Mouse (Mus musculus): Measurements from ENCODE around the gene Gm49510. TPM values are rescaled to one million over a fixed set of nuclear protein-coding genes. Genes with fewer than 3 reads are reported as not detected.

Gene Gm49510
- total RNA-seq, 2 experiments from 2014 or later: not detected

- intact Hi-C loops (cut with DNase I; ENCODE audit: low total_unique reads): no loop called here
- peak; percentile 65 for DNase-seq
These were observed 32.1 kb downstream of the Gm49510 start for GRCm38 (mm10) chr15:78931577-78931976.

GRCm38 (mm10) chr15:78934784-78935320, 35.4 kb downstream of the Gm49510 start, which contains the start of gene Nol12:
Gene Nol12 (plus strand): TSS chr15:78934933.
- DNase-seq: peak; percentile 75
- intact Hi-C loops (cut with DNase I; ENCODE audit: low total_unique reads): no loop called here

GRCm38 (mm10) chr15:78936403-78936802, 36.9 kb downstream of the Gm49510 start:
- no peak for DNase-seq
- intact Hi-C loops (cut with DNase I; ENCODE audit: low total_unique reads): no loop called here

DNA sequence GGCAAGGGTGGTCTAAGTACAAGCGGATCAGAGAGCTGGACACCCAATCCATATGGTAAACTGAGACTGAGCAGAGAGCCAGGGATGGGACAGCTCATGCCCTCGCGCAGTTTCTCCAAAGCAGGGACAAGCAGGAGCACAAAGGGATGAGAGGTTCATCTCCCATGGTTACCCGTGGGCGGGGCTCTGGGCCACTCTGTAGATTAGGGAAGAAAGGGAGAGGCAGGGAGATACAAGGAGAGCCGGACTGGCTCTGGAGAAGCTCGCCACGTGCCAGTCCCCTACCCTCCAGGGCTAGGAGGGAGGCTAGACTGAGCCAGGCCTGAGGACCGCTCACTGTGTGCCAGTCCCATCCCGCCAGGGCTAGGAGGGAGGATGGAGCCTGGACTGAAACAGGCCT, 37.8 kb downstream of the Gm49510 start:
- intact Hi-C loops (cut with DNase I; ENCODE audit: low total_unique reads): no loop called here
- DNase-seq: no peak

DNA sequence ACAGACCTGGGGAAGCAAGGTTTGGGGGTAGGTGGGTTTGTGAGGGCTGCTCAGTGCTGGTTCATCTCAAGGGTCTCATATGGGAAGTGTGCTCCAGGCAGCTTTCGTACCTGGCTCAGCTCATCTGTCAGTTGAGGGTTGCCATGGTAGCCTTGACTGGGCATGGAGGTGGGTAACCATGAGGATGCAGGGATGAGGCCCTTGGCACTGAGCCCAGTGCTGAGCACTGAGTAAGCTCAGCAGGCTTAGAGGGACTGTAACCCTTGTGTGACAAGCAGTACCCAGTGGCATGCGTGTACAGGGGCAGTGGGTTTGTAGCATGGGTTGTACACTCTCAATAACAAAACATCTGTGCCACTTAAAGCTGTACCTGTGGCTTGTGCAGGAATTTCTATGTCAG, 38.5 kb downstream of the Gm49510 start:
- intact Hi-C loops (cut with DNase I; ENCODE audit: low total_unique reads): no loop called here
- DNase-seq: no peak

- DNase-seq: no peak
- intact Hi-C loops (cut with DNase I; ENCODE audit: low total_unique reads): no loop called here
These were observed 40.9 kb downstream of the Gm49510 start for GRCm38 (mm10) chr15:78940325-78940724.

DNA sequence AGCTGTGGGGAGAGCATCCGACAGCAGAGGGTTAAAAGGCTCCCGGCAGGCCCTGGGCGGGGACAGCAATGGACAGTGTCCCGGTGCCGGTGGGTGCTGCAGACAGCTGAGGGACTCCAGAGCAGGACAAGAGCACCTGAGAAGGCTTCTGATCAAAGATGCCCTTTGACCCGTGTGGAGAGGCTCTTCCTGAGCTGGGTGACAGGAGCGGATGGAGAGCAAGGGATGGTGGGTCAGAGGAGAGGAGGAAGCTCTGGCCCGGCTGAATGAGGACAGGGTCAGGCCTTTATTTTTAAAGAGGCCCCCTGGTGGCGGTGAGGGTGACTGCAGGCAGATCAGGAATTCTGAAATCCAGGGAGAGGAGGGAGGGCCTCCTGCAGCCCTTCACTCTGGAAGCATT, 43.2 kb downstream of the Gm49510 start:
- intact Hi-C loops (cut with DNase I; ENCODE audit: low total_unique reads): no loop called here

DNA sequence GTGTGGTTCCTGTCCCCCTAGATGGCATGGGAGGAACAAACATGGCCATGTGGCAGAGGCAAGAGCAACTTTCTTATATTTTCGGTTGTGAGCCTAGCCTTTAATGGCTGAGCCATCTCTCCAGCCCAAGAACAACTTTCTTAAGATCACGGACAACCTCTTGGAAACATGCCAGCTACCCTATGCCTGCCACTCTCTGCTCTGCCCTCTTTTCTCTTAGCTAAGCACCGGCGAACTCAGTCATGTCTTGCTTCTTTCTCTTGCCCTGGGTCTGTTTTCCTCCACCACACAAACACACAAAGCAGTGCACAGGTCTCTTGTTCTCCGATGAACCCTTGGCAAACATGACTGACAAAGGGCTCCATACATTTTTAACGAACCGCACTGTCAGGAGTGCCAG, 46.8 kb downstream of the Gm49510 start:
- intact Hi-C loops (cut with DNase I; ENCODE audit: low total_unique reads): no loop called here
- DNase-seq: no peak

More for the DNA sequence above, 43.2 kb downstream of the Gm49510 start:
- peak; percentile 81 for DNase-seq

- DNase-seq: peak; percentile 90
- intact Hi-C loops (cut with DNase I; ENCODE audit: low total_unique reads): no loop called here
These were observed 48.2 kb downstream of the Gm49510 start, which contains the start of gene Triobp for GRCm38 (mm10) chr15:78947657-78948056. Gene Triobp (plus strand): TSS chr15:78947724.

GRCm38 (mm10) chr15:78948152-78948725, 48.8 kb downstream of the Gm49510 start:
- intact Hi-C loops (cut with DNase I; ENCODE audit: low total_unique reads): no loop called here
- no peak for DNase-seq

DNA sequence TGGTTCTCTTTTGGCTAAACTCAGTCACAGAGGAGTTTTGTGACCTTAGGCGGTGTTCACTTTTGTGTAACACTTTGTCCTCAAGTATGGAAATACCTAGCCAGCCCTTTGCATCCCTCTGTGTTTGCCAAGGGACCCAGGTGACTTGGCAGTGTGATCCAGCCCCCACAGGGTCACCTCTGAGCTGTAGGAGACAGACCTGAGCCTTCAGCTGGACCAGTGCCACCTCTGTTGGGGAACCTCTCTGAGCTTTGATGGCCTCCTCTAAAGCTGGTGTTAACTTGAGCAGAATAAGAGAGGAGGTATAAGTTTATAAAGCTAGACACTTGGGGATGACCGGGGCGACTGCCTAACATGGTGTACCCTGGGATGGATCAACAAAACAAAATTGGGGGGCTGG, 49.4 kb downstream of the Gm49510 start:
- no peak for DNase-seq
- intact Hi-C loops (cut with DNase I; ENCODE audit: low total_unique reads): no loop called here

- no peak for DNase-seq
- intact Hi-C loops (cut with DNase I; ENCODE audit: low total_unique reads): no loop called here
These were observed 56.2 kb downstream of the Gm49510 start for GRCm38 (mm10) chr15:78955663-78956062.

- DNase-seq: no peak
- intact Hi-C loops (cut with DNase I; ENCODE audit: low total_unique reads): no loop called here
These were observed 56.9 kb downstream of the Gm49510 start for GRCm38 (mm10) chr15:78956351-78956750.

DNA sequence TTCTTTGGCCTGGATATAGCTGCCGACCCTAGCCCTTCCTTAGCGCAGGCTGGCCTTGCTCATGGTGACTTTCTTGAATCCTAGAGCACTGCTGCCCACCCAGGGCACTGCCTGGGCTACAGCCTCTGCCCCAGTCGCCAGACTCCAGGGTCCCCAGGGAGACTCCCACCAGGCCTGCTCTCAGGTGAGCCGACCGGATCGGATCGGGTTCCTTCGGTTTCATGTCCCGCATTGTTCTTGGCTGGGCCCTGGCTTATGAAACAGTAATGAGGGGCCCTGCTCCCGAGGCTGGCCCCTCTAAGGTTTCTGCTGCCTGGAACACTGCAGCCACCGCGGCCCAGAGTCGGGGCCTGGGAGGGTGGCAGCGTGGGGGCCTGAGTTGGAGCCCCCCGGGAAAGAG, 57.6 kb downstream of the Gm49510 start:
- intact Hi-C loops (cut with DNase I; ENCODE audit: low total_unique reads): no loop called here
- no peak for DNase-seq

DNA sequence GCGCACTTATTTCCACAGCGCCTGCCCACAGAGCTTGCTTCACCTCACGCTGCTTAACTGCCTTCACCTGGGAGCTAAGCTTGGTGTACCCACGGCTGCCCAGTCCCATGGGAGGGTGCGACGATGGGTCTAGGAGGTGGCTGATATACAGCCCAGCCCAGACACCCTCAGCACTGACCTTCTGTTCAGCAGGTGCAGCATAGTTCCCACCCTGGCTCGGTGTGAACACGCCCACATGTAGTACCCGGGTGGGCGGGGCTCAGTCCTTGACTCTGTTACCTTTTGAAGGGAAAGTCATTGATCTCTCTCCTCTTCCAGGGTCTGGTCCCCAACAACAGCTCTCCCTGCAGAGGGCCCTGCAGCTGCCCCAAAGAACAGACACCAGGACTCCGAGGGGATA, 60.1 kb downstream of the Gm49510 start:
- no peak for DNase-seq
- intact Hi-C loops (cut with DNase I; ENCODE audit: low total_unique reads): no loop called here

DNA sequence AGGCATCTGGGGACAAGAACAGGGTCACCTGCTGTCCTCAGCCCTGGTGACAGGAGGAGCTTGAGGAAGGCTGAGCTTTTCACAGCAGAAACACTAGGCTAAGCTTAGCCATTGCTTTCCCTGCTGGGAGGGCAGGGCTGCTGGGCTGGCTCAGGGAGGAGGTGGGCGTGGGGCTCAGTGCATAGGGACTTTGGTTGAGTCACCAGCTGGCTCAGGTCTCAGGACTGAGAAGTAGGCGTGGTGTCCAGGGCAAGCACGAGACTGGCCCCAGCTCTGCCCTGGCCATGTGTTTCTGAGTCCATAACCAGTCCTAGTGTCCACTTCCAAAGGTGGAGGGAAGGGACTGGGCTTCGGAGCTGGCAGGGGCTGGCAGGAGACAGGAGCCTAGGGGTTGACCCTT, 60.6 kb downstream of the Gm49510 start:
- intact Hi-C loops (cut with DNase I; ENCODE audit: low total_unique reads): no loop called here
- DNase-seq: peak; percentile 85

GRCm38 (mm10) chr15:78962885-78963284, 63.4 kb downstream of the Gm49510 start:
- DNase-seq: peak; percentile 80
- intact Hi-C loops (cut with DNase I; ENCODE audit: low total_unique reads): no loop called here

Small RNAs within 50 kb of the gene (microRNA-seq; reads per million reads assigned to microRNA genes)
- 0 to 0.32 reads per million in 2 experiments for gene Mir6955

Other genes starting within 250 kb of the Gm49510 start
- gene Elfn2, start 180.9 kb upstream of the Gm49510 start, total RNA-seq (2021): under 1 TPM; 0.07 to 0.62 TPM
- 1 to 10 TPM; 5.6 to 7.1 TPM for gene Mfng, start 126.2 kb upstream of the Gm49510 start, total RNA-seq (2021)
- gene Card10, start 96.6 kb upstream of the Gm49510 start, total RNA-seq (2021): 1 to 10 TPM; 9.6 to 9.7 TPM
- 10 to 100 TPM; 22.7 to 23.6 TPM for gene Cdc42ep1, start 57.0 kb upstream of the Gm49510 start, total RNA-seq (2021)
- not detected for gene Lgals2, start 44.1 kb upstream of the Gm49510 start, total RNA-seq (2021)
- gene Gga1, start 22.5 kb upstream of the Gm49510 start, total RNA-seq (2021): 10 to 100 TPM; 28.0 to 28.2 TPM
- 1 to 10 TPM; 3.3 to 3.6 TPM for gene Sh3bp1, start 101 bp downstream of the Gm49510 start, total RNA-seq (2021)
- 1 to 10 TPM; 4.8 to 6.8 TPM for gene Pdxp, start 14.3 kb downstream of the Gm49510 start, total RNA-seq (2021)
- 100 to 1,000 TPM; 398 to 459 TPM for gene Lgals1, start 27.1 kb downstream of the Gm49510 start, total RNA-seq (2021)
- 10 to 100 TPM; 28.3 to 30.3 TPM for gene Nol12, start 35.3 kb downstream of the Gm49510 start, total RNA-seq (2021)
- gene Triobp, start 48.1 kb downstream of the Gm49510 start, total RNA-seq (2021): 10 to 100 TPM; 57.9 to 80.0 TPM
- gene H1f0, start 128.8 kb downstream of the Gm49510 start, total RNA-seq (2021): 100 to 1,000 TPM; 129 to 164 TPM
- gene Galr3, start 142.2 kb downstream of the Gm49510 start, total RNA-seq (2021): under 1 TPM in 1 of 2 experiments, not detected in 1; 0.23 TPM
- gene Ankrd54, start 163.2 kb downstream of the Gm49510 start, total RNA-seq (2021): 1 to 10 TPM; 5.4 to 6.1 TPM
- gene Eif3l, start 175.5 kb downstream of the Gm49510 start, total RNA-seq (2021): 10 to 100 TPM; 65.8 to 69.7 TPM
- gene Micall1, start 209.2 kb downstream of the Gm49510 start, total RNA-seq (2021): 10 to 100 TPM; 14.4 to 15.8 TPM
- gene Polr2f, start 241.3 kb downstream of the Gm49510 start, total RNA-seq (2021): 10 to 100 TPM; 62.4 to 74.9 TPM
- gene 1700088E04Rik, start 241.6 kb downstream of the Gm49510 start, total RNA-seq (2021): 1 to 10 TPM in 1 of 2 experiments, under 1 TPM in 1; 0.43 to 1.1 TPM

Data from gastrocnemius, postnatal 14 days (tissue).